Mouse (Mus musculus): ENCODE results near the gene Traf5.

GRCm38 (mm10) chr1:192076101-192076500 lies 16.3 kb downstream of the Traf5 start:
- TF ChIP-seq CTCF (IDR thresholded peaks at IDR 0.05; ENCODE audit: insufficient read depth, low read length) (no peak), POLR2A (IDR thresholded peaks at IDR 0.05; ENCODE audit: borderline replicate concordance, extremely low read depth, low read depth, low read length) (no peak)
